Mouse (Mus musculus) stomach, postnatal 0 days (tissue): ENCODE measurements around the gene Ifitm6.

Source experiments
- CTCF ChIP-seq: IDR thresholded peaks from 2 replicates; pipeline ENCODE4 v1.5.1; 2016; ENCODE audit warnings: antibody characterized with exemption, low read depth, mild to moderate bottlenecking, moderate library complexity
- EP300 ChIP-seq: optimal IDR thresholded peaks from 2 replicates; pipeline ENCODE3; 2016; ENCODE audit warnings: antibody characterized with exemption

GRCm38 (mm10) chr7:141000881-141001708 is 16.6 kb downstream of the Ifitm6 start:
- TF ChIP-seq CTCF (no peak), EP300 (no peak)
